11 mouse cellular contexts compared by ENCODE assay signal in the genomic region with DNA sequence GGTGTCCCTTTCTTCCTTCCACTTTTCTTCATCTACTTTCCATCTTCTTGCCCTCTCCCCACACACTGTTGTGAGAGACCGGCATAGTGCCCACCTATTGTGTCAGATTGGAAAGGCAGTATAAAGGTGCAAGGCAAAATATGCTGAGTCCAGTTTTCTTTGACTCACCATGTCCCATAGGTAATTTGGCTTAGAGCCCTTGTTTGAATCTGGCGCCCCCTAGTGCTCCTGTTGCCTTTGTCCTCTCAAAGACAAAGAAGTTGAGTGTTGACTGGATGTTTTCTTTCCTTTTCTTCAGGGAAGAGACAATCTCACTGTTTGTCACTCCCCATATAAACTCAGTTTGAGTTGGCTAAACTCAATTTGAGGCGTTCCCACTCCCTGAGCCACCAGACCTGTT.
A peak's percentile ranks its signal among the peaks of the same experiment; 100 is the strongest.
DNase-seq lines count a peak whose midpoint lies in the region; ATAC-seq and TF ChIP-seq lines count a peak whose summit lies in the region.
"Had no signal": no experiment of that assay in that cellular context is flagged by ENCODE, and none has a peak within 500 bp of the region (broad histone marks: within the 10 kb centered on the region; RNA-seq: fewer than 3 reads in every experiment).

No protein-coding gene starts in this region.

- peak; percentile 63 for TF ChIP-seq CTCF in intestine, postnatal 0 days (IDR thresholded peaks at IDR 0.05; ENCODE audit: low read depth)
- TF ChIP-seq CTCF in CH12.LX (conservative IDR thresholded peaks at IDR 0.05 in 1 of 2, IDR thresholded peaks at IDR 0.05 in 1 of 2; ENCODE audit: low read depth in 2 of 2, low read length in 2 of 2) = peak in 1 of 2 experiments; percentile 63; a peak in 3 of 4 replicates
- TF ChIP-seq CTCF in cortical plate, adult 2 months (IDR thresholded peaks at IDR 0.05; ENCODE audit: extremely low read depth, insufficient read depth, low read length) = 0 out of 2 replicates have a peak, but pooled peaks have one; percentile 11

- dilution Hi-C loops in CH12.LX (cut with MboI; ENCODE audit: extremely low pct_ligation_motif_present, extremely low pct_unique_long_range_greater_than_20kb, low sequenced_read_pairs) = no loop called here

- WGBS in intestine, postnatal 0 days = 66% methylated on average over 3 of the region's 3 CpGs
- WGBS in intestine, embryonic 16.5 days = 68% methylated on average over 3 of the region's 3 CpGs

- H3K27ac ChIP-seq in intestine, postnatal 0 days (ENCODE audit: low read depth, low read length) = no peak overlapping the region
- no peak overlapping the region for H3K27ac ChIP-seq in intestine, embryonic 16.5 days (ENCODE audit: low read length)
- no peak overlapping the region for H3K27ac ChIP-seq in CH12.LX (ENCODE audit: insufficient read depth, low read depth)
- H3K27ac ChIP-seq in cortical plate, adult 2 months (ENCODE audit: insufficient read depth, low read length) = no peak overlapping the region
- H3K27ac ChIP-seq: hindbrain, embryonic 15.5 days; limb, embryonic 15.5 days; neural tube, embryonic 12.5 days had no signal

- H3K4me2 ChIP-seq in intestine, postnatal 0 days (replicated peaks; ENCODE audit: low read depth) = no peak overlapping the region
- H3K4me2 ChIP-seq in intestine, embryonic 16.5 days (ENCODE audit: low read depth, low read length) = no peak overlapping the region
- no peak overlapping the region for H3K4me2 ChIP-seq in CH12.LX (ENCODE audit: insufficient read depth, low read depth, poor library complexity, severe bottlenecking)
- H3K4me2 ChIP-seq: hindbrain, embryonic 15.5 days; limb, embryonic 15.5 days; neural tube, embryonic 12.5 days had no signal

- TF ChIP-seq RAD21 in CH12.LX (IDR thresholded peaks at IDR 0.05; ENCODE audit: low read depth, low read length) = peak; percentile 42

- H3K27me3 ChIP-seq in intestine, postnatal 0 days (replicated peaks; ENCODE audit: control insufficient read depth, insufficient read depth, low read length) = no peaks in the 10 kb centered on the region
- H3K27me3 ChIP-seq in intestine, embryonic 16.5 days (replicated peaks; ENCODE audit: control insufficient read depth, insufficient read depth, low read length) = no peaks in the 10 kb centered on the region
- H3K27me3 ChIP-seq in CH12.LX (replicated peaks) = no peaks in the 10 kb centered on the region
- H3K27me3 ChIP-seq: hindbrain, embryonic 15.5 days; limb, embryonic 15.5 days; neural tube, embryonic 12.5 days had no signal

- peak; percentile 26 for DNase-seq in 3T3-L1 (ENCODE audit: low read depth, low spot score)
- DNase-seq in CH12.LX (ENCODE audit: extremely low read depth) = peak; percentile 21
- DNase-seq in MN1 (ENCODE audit: low spot score) = no peak
- DNase-seq in frontal cortex, postnatal 10 days (ENCODE audit: low spot score in 2 of 2) = no peak
- no peak for DNase-seq in Muller cell, postnatal 12 days (ENCODE audit: inconsistent ontology term)

- no peaks in the 10 kb centered on the region for H3K9me3 ChIP-seq in intestine, postnatal 0 days (ENCODE audit: control insufficient read depth)
- no peaks in the 10 kb centered on the region for H3K9me3 ChIP-seq in intestine, embryonic 16.5 days (ENCODE audit: control insufficient read depth, low read length)
- no peaks in the 10 kb centered on the region for H3K9me3 ChIP-seq in CH12.LX (replicated peaks; ENCODE audit: low read length)
- H3K9me3 ChIP-seq: hindbrain, embryonic 15.5 days; limb, embryonic 15.5 days; neural tube, embryonic 12.5 days had no signal

- no peaks in the 10 kb centered on the region for H3K79me2 ChIP-seq in CH12.LX (replicated peaks; ENCODE audit: control insufficient read depth, extremely low read depth, insufficient read depth, poor library complexity, severe bottlenecking)

- ATAC-seq in intestine, postnatal 0 days = no peak
- ATAC-seq in intestine, embryonic 16.5 days = no peak

- in situ Hi-C loops in CH12.LX (cut with MboI; ENCODE audit: low pct_ligation_motif_present, low pct_unique_long_range_greater_than_20kb, low sequenced_read_pairs) = no loop called here

- no peak overlapping the region for H3K4me3 ChIP-seq in intestine, postnatal 0 days (ENCODE audit: low read depth, low read length)
- no peak overlapping the region for H3K4me3 ChIP-seq in intestine, embryonic 16.5 days (ENCODE audit: low read length)
- no peak overlapping the region for H3K4me3 ChIP-seq in CH12.LX (replicated peaks in 1 of 3; ENCODE audit: low read depth in 2 of 3, low read length in 2 of 3, poor library complexity in 1 of 3)
- no peak overlapping the region for H3K4me3 ChIP-seq in cortical plate, adult 2 months (ENCODE audit: insufficient read depth, low read length)
- H3K4me3 ChIP-seq: hindbrain, embryonic 15.5 days; limb, embryonic 15.5 days; neural tube, embryonic 12.5 days had no signal

- H3K4me1 ChIP-seq in intestine, postnatal 0 days (replicated peaks; ENCODE audit: control insufficient read depth, insufficient read depth, low read length) = no peaks in the 10 kb centered on the region
- H3K4me1 ChIP-seq in intestine, embryonic 16.5 days (ENCODE audit: control insufficient read depth, insufficient read depth, low read length) = no peaks in the 10 kb centered on the region
- no peaks in the 10 kb centered on the region for H3K4me1 ChIP-seq in CH12.LX (ENCODE audit: control insufficient read depth in 1 of 2, insufficient read depth in 2 of 2)
- H3K4me1 ChIP-seq in cortical plate, adult 2 months (ENCODE audit: control insufficient read depth, insufficient read depth, low read length) = no peaks in the 10 kb centered on the region
- H3K4me1 ChIP-seq: hindbrain, embryonic 15.5 days; limb, embryonic 15.5 days; neural tube, embryonic 12.5 days had no signal

- TF ChIP-seq POLR2A in CH12.LX (IDR thresholded peaks at IDR 0.05; ENCODE audit: low read depth, low read length) = no peak
- no peak for TF ChIP-seq POLR2A in cortical plate, adult 2 months (IDR thresholded peaks at IDR 0.05; ENCODE audit: extremely low read depth, insufficient read depth, low read length)

- H3K9ac ChIP-seq in intestine, postnatal 0 days (ENCODE audit: low read depth, low read length) = no peak overlapping the region
- H3K9ac ChIP-seq in intestine, embryonic 16.5 days (ENCODE audit: low read depth, low read length) = no peak overlapping the region
- no peak overlapping the region for H3K9ac ChIP-seq in CH12.LX (ENCODE audit: insufficient read depth, low read depth)
- H3K9ac ChIP-seq: hindbrain, embryonic 15.5 days; limb, embryonic 15.5 days; neural tube, embryonic 12.5 days had no signal

- no peak for TF ChIP-seq EP300 in CH12.LX (IDR thresholded peaks at IDR 0.05; ENCODE audit: low read length)

- no peaks in the 10 kb centered on the region for H3K36me3 ChIP-seq in intestine, postnatal 0 days (ENCODE audit: control insufficient read depth, insufficient read depth)
- H3K36me3 ChIP-seq in intestine, embryonic 16.5 days (ENCODE audit: control insufficient read depth, insufficient read depth, low read length) = no peaks in the 10 kb centered on the region
- H3K36me3 ChIP-seq in CH12.LX (replicated peaks in 1 of 2; ENCODE audit: control insufficient read depth in 1 of 2, insufficient read depth in 1 of 2, low read length in 1 of 2) = no peaks in the 10 kb centered on the region
- H3K36me3 ChIP-seq: limb, embryonic 15.5 days; neural tube, embryonic 12.5 days had no signal

TF ChIP-seq in CH12.LX, 34 proteins besides CTCF, POLR2A, EP300 and RAD21:
- no peak for TF ChIP-seq MXI1 (IDR thresholded peaks at IDR 0.05; ENCODE audit: low read depth, low read length)
- no peak for TF ChIP-seq NRF1 (IDR thresholded peaks at IDR 0.05; ENCODE audit: low read depth, low read length)
- peak; percentile 65; the same call in 1 of the 2 replicates for TF ChIP-seq MAFK (IDR thresholded peaks at IDR 0.05; ENCODE audit: insufficient replicate concordance, low read length)
- TF ChIP-seq USF1 (IDR thresholded peaks at IDR 0.05; ENCODE audit: low read depth, low read length) = no peak
- no peak for TF ChIP-seq JUN (IDR thresholded peaks at IDR 0.05; ENCODE audit: insufficient read depth, low read depth, low read length)
- TF ChIP-seq SMC3 (IDR thresholded peaks at IDR 0.05; ENCODE audit: low read depth, low read length) = peak; percentile 36

Comparison
In these comparisons a context has a peak if more than half of its experiments do, and no peak if none do; other contexts are left out.
1. DNase-seq: peak in 3T3-L1 (single experiment) and CH12.LX (single experiment); none in MN1 (single experiment), frontal cortex, postnatal 10 days (0 of 2) and Muller cell, postnatal 12 days (single experiment).